8 mouse cellular contexts compared by ENCODE assay signal in the genomic region with DNA sequence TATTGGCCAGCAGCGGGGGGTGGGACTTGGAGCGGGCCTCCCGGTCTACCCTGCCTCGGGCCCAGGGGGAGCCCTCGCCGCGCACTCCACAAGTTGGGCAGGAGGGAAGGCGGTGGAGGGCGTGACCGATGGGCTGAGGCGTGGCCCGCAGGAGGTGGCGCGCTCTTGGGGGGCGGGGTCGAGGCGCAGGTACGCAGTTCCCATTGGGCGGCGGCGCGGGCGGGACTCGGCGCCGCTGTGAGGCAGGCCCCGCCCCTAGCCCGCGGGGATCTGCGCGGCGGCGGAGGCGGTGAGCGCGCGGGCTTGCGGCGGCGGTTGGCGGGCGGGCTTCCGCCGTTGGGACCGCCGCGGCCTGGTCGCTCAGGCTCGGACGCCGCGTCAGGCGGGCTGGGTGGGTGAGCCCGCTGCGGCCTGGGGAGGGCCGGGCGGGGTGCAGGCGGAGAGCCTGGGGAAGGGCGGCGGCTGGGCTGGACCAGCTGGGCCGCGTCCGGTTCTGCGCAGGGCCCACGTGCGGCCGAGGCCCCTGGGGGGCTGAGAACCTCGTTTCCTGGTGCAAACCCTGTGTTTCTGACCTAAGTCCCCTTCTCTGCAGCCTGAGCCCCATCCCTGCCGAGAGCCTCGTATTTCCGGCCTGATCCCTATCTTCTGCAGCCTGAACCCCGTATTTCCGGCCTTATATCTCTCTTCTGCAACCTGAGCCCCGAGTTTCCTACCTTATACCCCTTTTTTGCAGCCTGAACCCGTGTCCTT. TPM values are rescaled to one million over a fixed set of nuclear protein-coding genes. Genes with fewer than 3 reads are reported as not detected.
DNase-seq lines count a peak whose midpoint lies in the region; ATAC-seq and TF ChIP-seq lines count a peak whose summit lies in the region.

Gene Mum1, plus strand, starts transcription at position 19 of the 750 bp plus-strand sequence.

- WGBS in forebrain, embryonic 14.5 days: under 1% methylated on average over 53 of the region's 75 CpGs
- WGBS in neural tube, embryonic 15.5 days: 1% methylated on average over 65 of the region's 75 CpGs
- 1% methylated on average over 70 of the region's 75 CpGs for WGBS in thymus, adult 2 months

- peaks cover 30% of the 10 kb centered on the region for H3K36me3 ChIP-seq in ES-E14 (ENCODE audit: control insufficient read depth, insufficient read depth, low read length, poor library complexity, severe bottlenecking)
- H3K36me3 ChIP-seq in forebrain, embryonic 14.5 days (ENCODE audit: control insufficient read depth, insufficient read depth, low read length): peaks cover 21% of the 10 kb centered on the region
- peaks cover 13% of the 10 kb centered on the region for H3K36me3 ChIP-seq in neural tube, embryonic 15.5 days
- peaks cover 22% of the 10 kb centered on the region for H3K36me3 ChIP-seq in thymus, adult 2 months (ENCODE audit: control insufficient read depth, insufficient read depth, low read length)

- in situ Hi-C loops in ES-E14 (cut with MboI; ENCODE audit: low sequenced_read_pairs in 2 of 2, unreplicated experiment in 2 of 2): no loop called here

- TF ChIP-seq CTCF in thymus, adult 2 months (IDR thresholded peaks at IDR 0.05; ENCODE audit: borderline replicate concordance, control insufficient read depth, extremely low read depth, insufficient read depth, low read length, poor library complexity): peak; percentile 72

- ATAC-seq in forebrain, embryonic 14.5 days: peak; percentile 97
- ATAC-seq in neural tube, embryonic 15.5 days (ENCODE audit: low FRiP score): peak; percentile 96

- intact Hi-C loops in heart, postnatal 14 days (cut with DNase I): loop anchor here (2.0 kb wide), 1 partner anchor 22 kb away; the partner anchor contains the start of gene Ndufs7

- no peaks in the 10 kb centered on the region for H3K27me3 ChIP-seq in forebrain, embryonic 14.5 days (replicated peaks; ENCODE audit: control insufficient read depth, insufficient read depth, low read length)
- H3K27me3 ChIP-seq in neural tube, embryonic 15.5 days (replicated peaks): no peaks in the 10 kb centered on the region
- no peaks in the 10 kb centered on the region for H3K27me3 ChIP-seq in thymus, adult 2 months (ENCODE audit: control insufficient read depth, insufficient read depth, low read length)

- H3K4me1 ChIP-seq in ES-E14 (ENCODE audit: control insufficient read depth in 2 of 2, insufficient read depth in 2 of 2, low read length in 2 of 2, poor library complexity in 1 of 2): peaks cover 1 to 6% of the 10 kb centered on the region in 2 experiments; a peak in 1 of 4 replicates
- peaks cover 25% of the 10 kb centered on the region for H3K4me1 ChIP-seq in forebrain, embryonic 14.5 days (ENCODE audit: control insufficient read depth, insufficient read depth, low read length)
- peaks cover 50% of the 10 kb centered on the region for H3K4me1 ChIP-seq in neural tube, embryonic 15.5 days
- peaks cover 17% of the 10 kb centered on the region for H3K4me1 ChIP-seq in thymus, adult 2 months (replicated peaks; ENCODE audit: control insufficient read depth, insufficient read depth, low read length)

- peak within 1 kb of the TSS; percentile 63 for H3K27ac ChIP-seq in ES-E14 (ENCODE audit: insufficient read depth, low read depth, low read length, poor library complexity, severe bottlenecking)
- peak within 1 kb of the TSS; percentile 95 for H3K27ac ChIP-seq in forebrain, embryonic 14.5 days (ENCODE audit: low read depth, low read length)
- H3K27ac ChIP-seq in neural tube, embryonic 15.5 days (replicated peaks): peak within 1 kb of the TSS; percentile 97
- H3K27ac ChIP-seq in thymus, adult 2 months (ENCODE audit: control insufficient read depth, insufficient read depth, low read length): peak within 1 kb of the TSS; percentile 43

- H3K4me3 ChIP-seq in ES-E14 (ENCODE audit: insufficient read depth in 1 of 2, low read depth in 1 of 2, low read length in 2 of 2, poor library complexity in 1 of 2, severe bottlenecking in 1 of 2): peak within 1 kb of the TSS; percentile 70 to 93
- H3K4me3 ChIP-seq in forebrain, embryonic 14.5 days (ENCODE audit: low read depth, low read length): peak within 1 kb of the TSS; percentile 81
- peak within 1 kb of the TSS; percentile 75 for H3K4me3 ChIP-seq in neural tube, embryonic 15.5 days (replicated peaks)
- peak within 1 kb of the TSS; percentile 59 for H3K4me3 ChIP-seq in thymus, adult 2 months (ENCODE audit: control insufficient read depth, insufficient read depth, low read length)

- TF ChIP-seq POLR2A in thymus, adult 2 months (IDR thresholded peaks at IDR 0.05; ENCODE audit: control insufficient read depth, extremely low read depth, insufficient read depth, low read length, poor library complexity): peak; percentile 89

- no peaks in the 10 kb centered on the region for H3K9me3 ChIP-seq in ES-E14 (ENCODE audit: control insufficient read depth, insufficient read depth, low read depth, low read length)
- H3K9me3 ChIP-seq in forebrain, embryonic 14.5 days (replicated peaks; ENCODE audit: control insufficient read depth, low read length): no peaks in the 10 kb centered on the region
- no peaks in the 10 kb centered on the region for H3K9me3 ChIP-seq in neural tube, embryonic 15.5 days (replicated peaks)

- DNase-seq in ES-E14 (ENCODE audit: low read depth, low spot score): peak; percentile 99
- peak; percentile 99 for DNase-seq in cerebellum, adult 11 months
- peak; percentile 98 for DNase-seq in forebrain, embryonic 14.5 days (ENCODE audit: low spot score)
- peak; percentile 99 for DNase-seq in heart, postnatal 14 days
- peak; percentile 99 for DNase-seq in layer of hippocampus, adult 11-12 months (ENCODE audit: low spot score)
- DNase-seq in lung, adult 18-20 months: peak; percentile 99 to 100
- DNase-seq in thymus, adult 2 months: peak; percentile 99

- peak within 1 kb of the TSS; percentile 88 for H3K9ac ChIP-seq in ES-E14 (ENCODE audit: insufficient read depth, low read depth, low read length, poor library complexity, severe bottlenecking)
- H3K9ac ChIP-seq in forebrain, embryonic 14.5 days (ENCODE audit: low read length): peak within 1 kb of the TSS; percentile 96
- H3K9ac ChIP-seq in neural tube, embryonic 15.5 days (replicated peaks): peak within 1 kb of the TSS; percentile 97

- H3K4me2 ChIP-seq in forebrain, embryonic 14.5 days (ENCODE audit: low read length): peak within 1 kb of the TSS; percentile 95
- H3K4me2 ChIP-seq in neural tube, embryonic 15.5 days: peak within 1 kb of the TSS; percentile 89

TF ChIP-seq in ES-E14, 5 proteins besides CTCF, POLR2A, EP300 and RAD21:
- TF ChIP-seq HCFC1 (IDR thresholded peaks at IDR 0.05; ENCODE audit: borderline replicate concordance, insufficient read depth, low read length) (no peak), ZC3H11A (IDR thresholded peaks at IDR 0.05; ENCODE audit: borderline replicate concordance, low read depth, low read length) (no peak), MAFK (IDR thresholded peaks at IDR 0.05; ENCODE audit: insufficient read depth, low read depth, low read length) (no peak), ZNF384 (IDR thresholded peaks at IDR 0.05; ENCODE audit: low read depth, low read length) (no peak), CHD2 (IDR thresholded peaks at IDR 0.05; ENCODE audit: low read depth, low read length) (no peak)
TF ChIP-seq in ES-E14: peak in this region for 0.

RNA-seq across cellular contexts. Expression of gene Mum1, which starts in this region (rescaled TPM):
- 80.8 and 115 TPM in 2 replicates for total RNA-seq in ES-E14 (2012; rRNA removed)
- 39.6 and 42.4 TPM in 2 replicates for polyA plus RNA-seq in forebrain, embryonic 14.5 days (2014; fragmentation: Nextera tagmentation; extraction: Ambion mirVana)
- total RNA-seq in heart, postnatal 14 days (2021): 10 to 100 TPM; 17.0 to 21.0 TPM
- polyA plus RNA-seq in neural tube, embryonic 15.5 days (2015; fragmentation: Nextera tagmentation; extraction: Ambion mirVana): 46.8 and 49.6 TPM in 2 replicates
- polyA plus RNA-seq in thymus, adult 2 months (2012; rRNA removed): 111 and 113 TPM in 2 replicates

Comparison
In these comparisons a context has a peak if more than half of its experiments do, and no peak if none do; other contexts are left out.
1. Peak in every context shown above with its lines: DNase-seq, ATAC-seq, H3K4me3 ChIP-seq and H3K27ac ChIP-seq.
2. H3K27ac ChIP-seq: peak in every context shown above with its lines; median percentile 97 in neural tube, embryonic 15.5 days; 95 in forebrain, embryonic 14.5 days; 63 in ES-E14; 43 in thymus, adult 2 months.